Mouse (Mus musculus) c-Kit-positive CD71-negative TER-119-negative erythroid progenitor cells, embryonic 14.5 days (primary cell): Measurements from ENCODE around the gene Hcst.
A peak's percentile ranks its signal among the peaks of the same experiment; 100 is the strongest.

ENCODE experiments used
- DNase-seq: peaks from one replicate; pipeline ENCODE4 v3.0.0-alpha.2; 2013; ENCODE audit warnings: low read depth

The Hcst gene

DNA sequence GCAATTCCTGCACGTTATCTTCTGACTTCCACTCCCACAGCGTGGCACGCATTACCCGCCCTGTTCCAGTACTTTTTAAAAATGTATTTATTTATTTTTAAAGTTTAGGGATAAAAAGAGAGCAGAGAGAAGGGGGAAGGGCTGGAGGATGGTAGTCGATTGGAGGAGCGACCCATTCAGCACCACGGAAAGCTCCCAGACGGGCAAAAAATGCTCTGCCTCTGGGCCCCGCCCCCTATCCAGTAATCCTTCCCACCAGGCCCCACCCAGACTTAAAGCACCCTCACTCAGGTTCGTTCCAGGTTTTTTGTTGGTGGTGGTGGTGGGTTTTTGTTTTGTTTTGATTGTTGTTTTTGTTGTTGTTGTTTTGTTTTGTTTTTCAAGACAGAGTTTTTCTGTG is 14.6 kb upstream of the Hcst start:
- no peak for DNase-seq

DNA sequence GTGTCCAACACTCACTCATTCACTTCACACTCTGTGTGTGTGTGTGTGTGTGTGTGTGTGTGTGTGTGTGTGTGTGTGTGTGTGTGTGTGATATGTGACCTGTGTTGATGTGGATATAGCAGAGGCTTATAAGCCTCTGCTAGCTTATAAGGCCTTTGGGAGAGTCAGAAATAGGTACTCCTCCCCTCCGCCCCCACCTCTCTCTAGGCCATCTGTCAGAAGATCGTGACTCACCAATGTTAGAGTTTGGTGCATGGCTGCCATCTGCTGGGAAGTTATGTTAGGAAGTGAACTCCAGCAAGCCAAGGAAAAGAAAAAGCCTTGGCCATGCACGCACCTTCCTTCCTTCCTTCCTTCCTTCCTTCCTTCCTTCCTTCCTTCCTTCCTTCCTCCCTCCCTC is 12.1 kb upstream of the Hcst start:
- no peak for DNase-seq

DNA sequence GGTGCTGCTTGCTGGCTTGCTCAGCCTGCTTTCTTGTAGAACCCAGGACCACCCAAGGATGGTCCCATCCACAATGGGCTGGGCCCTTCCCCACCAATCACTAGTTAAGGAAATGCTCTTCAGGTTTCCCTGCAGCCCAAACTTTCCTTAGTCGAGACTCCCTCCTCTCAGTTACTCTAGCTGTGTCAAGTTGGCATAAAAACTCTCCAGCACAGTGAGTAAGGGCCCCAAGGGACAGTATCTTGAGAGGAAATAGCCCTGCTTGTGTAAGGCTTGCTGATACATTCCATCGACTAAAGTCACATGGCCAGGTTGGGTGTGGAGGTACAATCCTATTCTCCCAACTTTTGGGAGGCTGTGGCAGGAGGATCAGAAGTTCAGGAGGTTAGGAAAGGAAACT is 10.5 kb upstream of the Hcst start:
- DNase-seq = no peak

DNA sequence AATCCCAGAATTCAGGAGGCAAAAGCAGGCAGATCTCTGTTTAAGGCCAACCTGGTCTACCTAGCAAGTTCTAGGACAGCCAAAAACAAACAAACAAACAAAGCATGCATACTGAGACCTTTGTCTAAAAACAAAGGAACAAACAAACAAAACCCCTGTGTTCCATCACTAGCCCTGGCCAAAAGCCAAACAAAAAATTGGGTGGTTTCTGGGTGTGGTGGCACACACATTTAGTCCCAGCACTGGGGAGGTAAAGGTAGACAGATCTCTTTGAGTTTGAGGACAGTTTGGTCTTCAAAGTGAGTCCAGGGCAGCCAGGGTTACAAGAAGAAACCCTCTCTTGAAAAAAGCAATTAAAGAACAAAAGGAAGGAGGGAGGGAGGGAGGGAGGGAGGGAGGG is 9.7 kb upstream of the Hcst start:
- DNase-seq = no peak

DNA sequence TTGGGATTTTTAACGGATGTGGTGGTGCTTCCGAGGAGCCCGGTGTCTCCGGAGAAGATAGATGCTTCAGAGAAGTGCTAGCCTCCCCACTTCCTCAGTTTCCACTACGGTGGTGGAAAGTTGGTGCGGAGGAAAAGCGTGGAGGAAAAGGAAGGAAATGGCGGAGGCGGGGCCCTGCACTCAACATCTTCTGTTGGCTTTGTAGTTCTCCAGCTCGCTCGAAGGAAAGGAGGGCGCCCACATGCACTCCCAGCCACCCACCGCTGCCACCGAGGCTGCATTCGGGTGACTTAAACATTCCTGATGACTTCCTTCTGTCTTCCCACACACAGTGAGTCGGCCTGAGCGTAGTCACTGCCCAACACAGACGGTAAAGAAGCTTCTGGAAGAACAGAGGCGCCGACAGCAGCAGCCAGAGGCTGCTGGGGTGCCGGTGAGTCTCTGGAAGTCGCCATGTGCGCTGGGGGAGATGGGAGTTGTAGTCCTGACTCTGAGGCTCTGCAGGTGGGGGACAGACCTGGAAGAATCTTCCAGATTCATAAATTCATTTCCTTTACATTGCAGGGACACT is 3.5 kb upstream of the Hcst start:
- DNase-seq = no peak

DNA sequence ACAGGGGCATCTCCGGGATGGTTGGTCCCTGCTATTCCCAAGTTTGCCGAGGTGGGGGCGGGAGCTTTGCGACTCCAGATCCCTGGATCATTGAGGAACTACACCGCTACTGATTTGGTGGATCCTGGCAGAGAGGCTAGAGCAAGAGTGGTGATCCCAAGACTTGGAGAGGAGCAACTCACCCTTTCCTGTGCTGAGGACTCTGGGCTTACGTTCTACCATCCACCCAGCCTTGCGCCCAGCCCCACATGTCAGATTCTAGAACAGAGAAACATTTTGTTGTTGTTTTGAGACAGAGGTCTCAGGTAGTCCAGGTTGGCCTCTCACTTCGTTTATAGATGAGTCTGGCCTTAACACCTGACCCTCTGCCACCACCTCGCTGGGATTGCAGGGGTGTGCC is 2.9 kb upstream of the Hcst start:
- no peak for DNase-seq

DNA sequence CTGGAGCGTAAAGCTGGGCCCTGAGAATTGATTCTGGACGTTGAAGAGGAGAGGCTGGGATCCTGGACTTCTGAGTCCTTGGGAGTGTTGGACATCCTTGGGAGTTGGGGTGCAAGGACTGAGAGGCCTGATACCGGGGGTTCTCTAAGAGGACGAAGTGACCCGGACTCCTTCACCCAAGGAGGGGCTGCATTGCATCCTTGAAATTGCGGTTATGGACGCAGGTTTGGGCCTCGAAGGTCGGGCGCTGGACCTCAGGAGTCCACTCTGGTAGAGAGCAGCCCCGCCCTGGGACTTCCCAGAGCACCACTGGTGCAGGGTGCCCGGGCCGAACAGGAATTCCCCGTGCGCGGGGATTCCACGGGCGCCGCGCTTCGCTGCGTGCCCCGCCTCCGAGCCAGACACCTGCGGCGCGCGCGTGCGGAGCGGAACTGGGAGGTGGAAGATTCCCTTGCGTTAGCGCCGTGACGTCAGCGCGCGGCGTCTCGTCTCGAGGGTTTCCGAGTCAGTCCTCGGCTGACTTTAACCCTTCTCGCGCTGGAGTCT is 2.3 kb upstream of the Hcst start:
- peak; percentile 85 for DNase-seq

DNA sequence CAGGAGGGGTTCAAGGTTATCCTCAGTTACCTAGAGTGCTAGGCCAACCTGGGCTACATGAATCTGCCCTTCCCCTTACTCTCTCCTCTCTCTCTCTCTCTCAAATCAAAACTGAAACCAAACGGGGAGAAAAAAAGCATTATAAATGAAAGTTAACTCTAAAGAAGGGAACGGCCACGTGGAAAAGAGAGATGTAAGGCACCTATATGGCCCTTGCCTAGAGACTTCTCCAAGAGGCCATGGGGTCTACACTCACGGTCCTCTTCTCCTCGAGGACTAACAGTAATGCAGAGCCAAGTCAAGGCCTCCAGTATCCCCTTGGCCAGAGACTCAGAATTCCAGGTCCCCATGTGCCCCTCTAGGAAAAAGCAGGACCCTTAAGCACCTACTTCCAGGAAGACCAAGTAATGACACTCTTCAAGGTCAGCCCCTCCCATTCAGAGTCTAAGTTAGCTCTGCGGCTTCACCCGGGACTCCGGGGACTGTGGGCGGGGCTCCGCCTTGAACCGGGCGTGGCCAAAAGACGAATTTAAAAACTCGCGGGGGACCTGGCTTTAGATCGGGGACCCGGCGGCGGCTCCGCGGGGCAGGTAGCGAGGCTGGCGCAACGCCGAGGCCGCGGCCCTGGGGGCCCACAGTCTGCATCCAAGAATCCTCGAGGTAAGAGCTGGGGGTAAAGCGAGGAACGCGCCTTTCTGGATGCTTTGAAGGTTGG is 1.7 kb upstream of the Hcst start, which contains the start of gene Nfkbid:
Nfkbid (plus strand) TSS at position 558 of the 715 bp plus-strand sequence.
- peak; percentile 80 for DNase-seq

DNA sequence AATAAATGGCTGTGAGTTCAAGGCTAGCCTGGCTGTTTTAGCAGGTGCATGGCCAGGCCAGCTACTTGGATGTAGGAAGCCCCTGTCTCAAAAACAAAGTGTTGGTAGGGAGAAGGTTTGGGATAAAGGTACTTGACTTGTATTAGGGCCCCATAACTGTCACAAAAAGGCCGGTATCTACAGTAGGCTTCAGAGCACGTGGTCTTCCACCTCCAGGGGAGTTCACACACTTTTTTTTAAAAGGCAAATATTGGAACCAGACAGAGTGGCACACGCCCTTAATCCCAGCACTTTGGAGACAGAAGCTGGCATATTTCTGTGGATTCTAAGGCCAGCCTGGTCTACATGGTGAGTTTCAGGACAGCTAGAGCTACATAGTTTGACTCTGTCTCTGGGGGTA is 1.0 kb upstream of the Hcst start:
- no peak for DNase-seq

DNA sequence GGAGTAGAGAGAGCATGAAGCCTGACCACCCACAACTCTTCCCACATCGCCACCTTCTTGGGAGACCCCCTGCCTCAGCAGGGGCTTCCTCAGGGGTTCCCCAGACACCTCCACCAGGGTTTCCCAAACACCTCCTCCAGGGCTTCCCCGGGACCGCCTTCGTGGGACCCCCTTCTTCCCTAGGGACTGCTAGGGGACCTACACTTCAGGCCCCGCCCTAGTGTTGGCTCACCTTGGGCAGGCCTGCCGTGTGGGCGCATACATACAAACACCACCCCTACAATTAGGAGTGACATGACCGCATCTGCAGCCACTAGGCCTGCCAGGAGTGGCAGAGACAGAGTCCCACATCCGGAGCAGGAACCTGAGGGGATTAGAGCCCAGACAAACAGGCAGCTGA is 1.8 kb downstream of the Hcst start:
- DNase-seq = no peak

DNA sequence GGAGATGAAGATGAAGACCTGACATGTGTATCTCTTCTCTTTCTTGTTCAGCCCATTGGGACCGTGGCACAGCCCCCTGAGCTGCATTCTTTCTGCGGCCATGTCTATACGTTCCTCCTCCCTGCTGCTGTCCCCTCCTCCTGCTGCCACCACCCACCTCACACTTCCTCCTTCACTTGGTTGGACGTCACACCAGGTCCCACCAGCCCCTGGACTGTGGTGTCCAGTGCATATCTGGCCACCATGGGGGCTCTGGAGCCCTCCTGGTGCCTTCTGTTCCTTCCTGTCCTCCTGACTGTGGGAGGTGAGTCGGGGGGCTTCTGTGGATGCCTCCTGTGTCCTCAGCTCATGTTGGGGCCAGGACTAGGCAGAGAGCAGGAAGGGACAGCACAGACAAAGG is 6.1 kb downstream of the Hcst start, which contains the start of gene Tyrobp:
Tyrobp (plus strand) TSS at position 165 of the 400 bp plus-strand sequence.
- no peak for DNase-seq

DNA sequence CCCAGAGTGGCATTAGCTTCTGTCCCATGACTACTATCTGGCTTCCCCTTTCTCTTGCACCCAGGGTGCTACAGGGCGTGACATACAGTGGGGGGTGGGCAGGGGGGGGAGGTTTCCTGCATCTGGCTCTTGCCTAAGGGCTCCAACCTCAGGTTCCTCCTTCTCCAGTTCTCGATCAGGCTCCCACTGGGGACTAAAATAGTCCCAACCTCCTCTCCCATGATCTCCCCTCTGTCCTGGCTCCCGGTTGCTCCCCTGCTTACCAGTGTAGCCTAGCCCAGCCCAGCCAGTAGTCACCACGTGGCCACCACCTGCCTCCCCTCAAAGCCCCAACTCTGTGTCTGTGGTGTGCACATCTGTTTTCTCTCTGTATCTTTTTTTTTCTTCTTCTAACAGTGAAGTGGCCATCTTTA is 6.9 kb downstream of the Hcst start:
- no peak for DNase-seq

DNA sequence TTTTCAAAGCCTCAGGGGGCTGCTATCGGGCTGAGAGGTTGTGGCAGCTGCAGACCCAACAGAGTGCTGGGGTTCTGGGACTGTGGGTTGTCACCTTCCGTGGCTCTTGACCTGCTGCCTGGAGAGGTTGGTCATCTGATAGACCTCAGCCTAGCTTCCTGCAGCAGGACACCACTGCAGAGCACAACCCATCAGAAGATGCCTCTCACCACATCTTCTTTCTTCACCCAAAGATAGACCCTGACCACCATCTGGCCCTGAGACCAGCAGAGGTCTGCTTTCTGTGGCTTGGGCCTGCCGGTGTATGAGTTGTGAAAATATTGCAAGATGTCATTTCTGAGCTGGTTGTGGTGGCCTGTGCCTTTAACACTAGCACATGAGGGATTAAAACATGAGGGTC is 8.6 kb downstream of the Hcst start:
- no peak for DNase-seq

DNA sequence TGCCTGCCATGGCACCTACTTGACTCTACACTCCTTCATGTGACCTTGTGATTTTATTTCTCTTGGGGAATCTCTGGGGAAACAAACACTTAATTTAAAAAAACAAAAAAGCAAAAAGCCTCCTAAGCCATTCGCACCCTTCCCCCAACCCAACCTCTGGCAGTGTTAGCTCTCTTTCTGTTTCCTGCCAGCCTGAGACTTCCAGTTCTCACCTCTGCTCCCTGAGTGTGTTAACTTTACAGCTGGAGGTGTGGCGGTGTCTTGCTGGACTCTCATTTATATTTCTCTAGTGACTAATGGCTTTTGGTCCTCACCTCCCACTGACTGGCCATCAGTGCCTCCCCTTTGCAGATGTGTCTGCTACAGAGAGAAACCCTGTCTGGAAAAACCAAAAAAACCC is 9.9 kb downstream of the Hcst start:
- no peak for DNase-seq

DNA sequence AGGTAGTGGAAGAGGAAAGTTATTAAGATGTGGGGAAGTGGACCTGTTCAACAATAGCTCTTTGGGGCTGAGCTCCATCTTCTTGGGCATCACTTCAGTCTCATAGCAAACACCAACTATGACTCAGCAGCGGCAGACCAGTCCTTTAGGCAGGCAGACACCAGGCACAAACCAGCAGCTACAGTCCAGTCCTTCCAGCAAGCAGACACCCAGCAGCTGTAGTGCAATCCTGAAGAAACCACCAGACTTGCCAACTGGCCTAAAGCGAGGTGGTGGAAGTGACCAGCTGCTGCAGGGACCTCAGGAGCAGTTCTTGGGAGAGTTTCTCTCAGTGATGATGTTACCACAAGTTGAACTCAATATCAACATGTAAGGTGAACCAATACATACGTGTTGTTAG is 11.0 kb downstream of the Hcst start:
- no peak for DNase-seq

DNA sequence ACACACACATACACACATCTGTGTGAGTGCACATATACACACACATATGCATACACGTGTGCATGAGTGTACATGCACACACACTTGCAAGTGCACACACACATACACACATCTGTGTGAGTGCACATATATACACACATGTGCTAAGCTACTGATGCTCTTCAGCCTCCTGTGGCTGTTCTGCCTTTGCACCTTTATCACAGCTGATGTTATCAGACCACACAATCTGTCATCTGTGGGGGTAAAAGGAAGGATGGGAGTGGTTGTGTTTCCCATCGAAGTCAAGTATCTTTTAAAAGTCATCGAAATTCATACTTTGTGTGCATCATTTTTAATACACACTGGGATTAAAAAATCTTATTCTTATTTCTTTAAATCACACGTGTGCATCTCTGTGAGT is 17.3 kb downstream of the Hcst start:
- DNase-seq = no peak

DNA sequence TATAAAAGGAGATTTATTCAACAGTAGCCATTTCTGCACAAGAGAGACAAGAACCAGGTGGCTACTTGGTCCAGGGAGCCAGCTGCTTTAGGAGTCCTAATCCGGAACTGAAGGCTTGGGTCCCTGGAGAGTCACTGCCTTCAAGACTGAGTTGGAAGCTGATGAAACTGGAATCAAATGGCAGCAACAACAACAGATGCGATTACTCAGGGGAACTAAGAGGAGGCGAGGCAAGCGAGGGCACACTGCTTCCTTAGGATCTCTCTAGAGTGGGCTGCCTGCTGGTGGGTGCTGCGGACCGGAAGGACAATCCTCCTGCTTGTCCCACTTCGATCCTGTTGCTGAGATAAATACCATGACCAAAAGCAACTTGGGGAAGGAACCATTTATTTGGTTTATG is 20.0 kb downstream of the Hcst start:
- no peak for DNase-seq

DNA sequence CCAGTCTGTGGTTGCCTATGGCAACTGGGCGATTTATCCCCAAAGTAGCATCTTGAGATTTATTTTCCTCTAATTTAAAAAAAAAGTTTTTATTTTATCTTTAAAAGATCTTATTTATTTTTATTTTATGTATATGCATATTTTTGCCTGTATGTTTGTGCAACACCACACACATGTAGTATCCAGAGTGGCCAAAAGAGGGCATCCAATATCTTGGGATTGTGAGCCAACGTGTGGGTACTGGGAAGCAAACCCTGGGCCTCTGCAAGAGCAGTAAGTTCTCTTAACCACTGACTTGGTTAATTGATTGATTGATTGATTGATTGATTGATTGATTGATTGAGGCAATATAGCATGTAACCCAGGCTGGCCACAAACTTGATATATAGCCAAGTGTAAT is 24.8 kb downstream of the Hcst start:
- no peak for DNase-seq

DNA sequence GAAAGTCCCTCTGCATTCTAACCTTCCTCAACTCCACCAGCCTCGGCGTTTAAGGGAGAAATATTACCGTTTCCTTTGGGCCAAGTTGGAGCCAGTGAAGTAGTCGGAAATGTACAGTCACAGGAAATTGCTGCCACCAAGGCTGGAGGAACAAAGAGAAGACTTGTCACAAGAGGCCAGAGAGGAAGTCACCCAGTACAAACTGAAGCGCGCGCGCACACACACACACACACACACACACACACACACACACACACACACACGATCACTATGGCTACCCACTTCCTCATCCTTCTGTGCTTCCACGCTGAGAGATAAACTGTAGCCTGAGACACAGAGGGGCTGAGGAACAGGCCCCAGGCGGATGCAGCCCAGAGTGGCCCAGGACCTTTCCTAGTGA is 25.3 kb downstream of the Hcst start:
- no peak for DNase-seq

DNA sequence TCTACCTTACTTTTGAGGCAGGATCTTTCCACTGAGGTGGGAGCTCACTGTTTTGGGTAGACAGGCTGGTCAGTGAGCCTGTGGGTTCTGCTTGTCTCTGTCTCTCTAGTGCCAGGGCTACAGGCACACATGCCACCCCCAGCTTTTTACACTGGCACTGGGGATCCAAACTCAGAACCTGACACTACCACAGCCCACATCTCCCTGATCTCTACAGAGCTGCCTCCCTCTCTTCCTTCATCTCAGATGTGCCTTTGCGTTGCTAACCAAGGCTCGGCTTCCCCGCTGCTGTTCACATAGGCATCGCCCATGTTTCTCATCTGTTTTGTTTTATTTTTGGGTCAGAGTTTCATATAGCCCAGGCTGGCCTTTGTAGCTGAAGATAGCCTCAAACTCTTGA is 26.0 kb downstream of the Hcst start:
- DNase-seq = no peak

DNA sequence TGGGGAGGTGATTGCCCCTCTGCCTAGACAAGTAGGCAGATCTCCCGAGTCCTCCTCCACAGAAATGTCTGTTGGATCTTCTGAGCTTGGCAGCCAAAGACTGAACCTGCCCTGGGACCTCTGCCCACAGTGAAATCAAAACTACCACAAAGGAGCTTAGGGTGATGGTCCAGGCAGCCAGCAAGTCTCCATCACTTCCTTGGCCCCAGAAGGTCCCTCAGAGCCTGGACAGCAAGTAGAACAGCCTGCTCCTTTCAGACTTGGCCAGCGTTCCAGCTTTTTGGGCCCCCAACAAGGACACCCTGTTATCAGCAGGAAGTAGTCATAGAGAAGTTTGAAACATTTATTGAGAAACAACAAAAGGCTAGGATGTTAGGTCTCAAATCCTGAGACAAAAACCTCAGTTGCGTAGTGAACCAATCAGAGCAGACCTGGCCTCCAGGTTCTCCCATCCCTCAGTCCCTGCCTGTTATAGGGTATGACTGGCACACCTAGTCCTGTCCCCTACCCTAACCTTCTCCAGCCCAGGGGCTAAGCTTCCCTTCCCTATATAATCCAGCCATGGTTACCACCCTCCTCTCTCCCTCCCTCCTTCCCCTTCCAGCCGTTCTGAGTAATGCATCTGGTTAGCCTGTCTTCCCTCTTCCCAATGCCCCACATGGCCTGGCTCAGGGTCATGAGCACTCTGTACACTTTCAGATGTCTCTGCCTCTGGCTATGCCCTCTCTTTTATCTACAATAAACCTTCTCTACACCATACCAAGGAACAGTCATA is 26.7 kb downstream of the Hcst start:
- DNase-seq = no peak

DNA sequence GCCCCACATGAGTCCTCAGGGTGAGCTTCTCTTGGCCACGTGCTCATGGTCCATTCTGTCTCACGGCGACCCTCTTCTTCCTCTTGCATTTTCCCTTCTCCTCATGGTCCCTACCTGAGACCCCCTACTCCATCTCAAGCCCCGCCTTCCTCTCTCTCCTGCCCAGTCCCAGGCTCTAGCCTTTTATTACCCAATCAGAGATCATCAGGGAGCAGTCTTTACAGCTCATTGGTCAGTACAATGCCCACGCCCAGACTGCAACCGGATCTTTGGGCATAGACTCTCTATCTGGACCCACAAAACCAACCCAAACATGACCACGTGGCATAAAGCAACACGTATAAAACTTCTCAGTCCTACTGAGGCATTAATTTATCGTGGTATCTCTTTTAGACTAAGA is 35.5 kb downstream of the Hcst start:
- no peak for DNase-seq

DNA sequence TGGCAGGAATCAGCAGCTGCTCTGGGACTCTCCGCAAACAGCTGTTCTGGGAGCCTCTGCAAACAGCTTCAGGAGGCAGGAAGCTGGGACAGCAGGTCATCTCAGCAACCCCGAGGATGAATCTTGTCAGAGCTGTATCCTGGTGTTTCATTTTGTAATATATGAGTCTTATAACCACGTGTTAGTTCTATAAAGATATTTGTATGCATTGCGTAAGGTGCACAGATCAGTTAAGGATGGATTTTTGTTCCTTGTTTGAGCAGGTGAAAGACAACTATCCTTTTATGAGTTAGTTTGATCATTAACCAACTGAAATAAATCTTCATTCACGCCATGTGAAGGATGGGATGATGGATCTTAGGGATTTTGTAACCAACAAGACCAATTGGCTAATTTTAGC is 39.6 kb downstream of the Hcst start:
- DNase-seq = no peak
